Mouse (Mus musculus) bone marrow, adult 2 months (tissue): ENCODE measurements around the gene Atp6v0c.
"Not testable (repeated sequence)": the region's sequence is repeated elsewhere in the genome, so short reads cannot be mapped to it uniquely, and the experiment has no call there.

Experiments used
- CTCF ChIP-seq: fragments of 200-500 bp; IDR thresholded peaks from 2 replicates; pipeline ENCODE4 v1.5.1; 2011; ENCODE audit warnings: low read length, control low read depth; ENCODE audit not compliant: control insufficient read depth, insufficient read depth
- POLR2A ChIP-seq: fragments of 200-500 bp; IDR thresholded peaks from 2 replicates; pipeline ENCODE4 v1.6.1; 2011; ENCODE audit warnings: low read depth, mild to moderate bottlenecking, control low read depth, low read length, borderline replicate concordance; ENCODE audit not compliant: control insufficient read depth

DNA sequence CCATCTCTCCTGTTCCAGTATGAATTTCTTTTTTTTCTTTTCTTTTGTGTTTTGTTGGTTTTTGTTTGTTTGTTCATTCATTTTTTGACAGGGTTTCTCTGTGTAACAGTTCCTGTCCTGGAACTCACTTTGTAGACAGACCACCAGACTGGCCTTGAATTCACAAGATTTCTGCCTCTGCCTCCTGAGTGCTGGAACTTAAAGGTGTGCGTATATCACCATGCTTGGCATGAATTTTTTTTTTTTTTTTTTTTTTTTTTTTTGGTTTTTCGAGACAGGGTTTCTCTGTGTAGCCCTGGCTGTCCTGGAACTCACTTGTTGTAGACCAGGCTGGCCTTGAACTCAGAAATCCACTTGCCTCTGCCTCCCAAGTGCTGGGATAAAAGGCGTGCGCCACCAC lies 40.3 kb downstream of the Atp6v0c start:
- TF ChIP-seq CTCF, POLR2A: not testable (repeated sequence)
